Mouse (Mus musculus) embryonic facial prominence, embryonic 11.5 days (tissue): ENCODE measurements at regions not wholly inside any gene's neighbourhood (a gene's known extent, or its start where the extent isn't known, plus 50 kb on each side); places are given as distances from the start of the nearest gene placed in this dataset.
A peak's percentile ranks its signal among the peaks of the same experiment; 100 is the strongest.

ENCODE experiments used
- ATAC-seq: fragments of 200-750 bp; cut with Nextera tagmentation; replicated peaks from 2 replicates; pipeline ENCODE4 v1.8.0; 2017; ENCODE audit warnings: low read depth; ENCODE audit not compliant: insufficient number of reproducible peaks, low FRiP score, low TSS enrichment
- DNase-seq: peaks from one replicate; pipeline ENCODE4 v3.0.0-alpha.2; 2015; ENCODE audit warnings: low spot score
- H3K27ac ChIP-seq: fragments of 300-500 bp; sonication (generic); replicated peaks from 2 replicates; pipeline ENCODE4 v1.5.1; 2014; ENCODE audit warnings: mild to moderate bottlenecking, low read depth, low read length, control low read depth
- H3K27me3 ChIP-seq: fragments of 300-500 bp; sonication (generic); 2 replicates; pipeline ENCODE4 v1.6.1; 2014; ENCODE audit warnings: mild to moderate bottlenecking, low read length, moderate library complexity, mixed read lengths; ENCODE audit not compliant: control insufficient read depth, insufficient read depth
- H3K36me3 ChIP-seq: fragments of 300-500 bp; sonication (generic); replicated peaks from 2 replicates; pipeline ENCODE4 v1.6.1; 2014; ENCODE audit warnings: low read depth, mild to moderate bottlenecking, low read length, moderate library complexity, mixed read lengths; ENCODE audit not compliant: control insufficient read depth, insufficient read depth
- H3K4me1 ChIP-seq: fragments of 300-500 bp; sonication (generic); 2 replicates; pipeline ENCODE4 v1.6.1; 2014; ENCODE audit warnings: low read length, mixed read lengths; ENCODE audit not compliant: control insufficient read depth, insufficient read depth
- H3K4me2 ChIP-seq: fragments of 300-500 bp; sonication (generic); 2 replicates; pipeline ENCODE4 v1.6.1; 2014; ENCODE audit warnings: low read depth, mild to moderate bottlenecking, control low read depth, low read length, moderate library complexity
- H3K4me3 ChIP-seq: fragments of 300-500 bp; sonication (generic); 2 replicates; pipeline ENCODE4 v1.5.1; 2014; ENCODE audit warnings: low read depth, low read length, control low read depth
- H3K9ac ChIP-seq: fragments of 300-500 bp; sonication (generic); replicated peaks from 2 replicates; pipeline ENCODE4 v1.6.1; 2014; ENCODE audit warnings: mild to moderate bottlenecking, control low read depth, low read length
- H3K9me3 ChIP-seq: fragments of 300-500 bp; sonication (generic); replicated peaks from 2 replicates; pipeline ENCODE4 v1.6.1; 2016; ENCODE audit warnings: mild to moderate bottlenecking, low read length, inconsistent platforms, mixed read lengths; ENCODE audit not compliant: control insufficient read depth
- WGBS: fragments of 180-500 bp; shearing (Covaris S2); extraction: QIAGEN DNeasy Blood & Tissue Kit; methylation state at CpG from one replicate; pipeline ENCODE4 v1.1.7; 2014; 5-methylcytosine and 5-hydroxymethylcytosine counted together

DNA sequence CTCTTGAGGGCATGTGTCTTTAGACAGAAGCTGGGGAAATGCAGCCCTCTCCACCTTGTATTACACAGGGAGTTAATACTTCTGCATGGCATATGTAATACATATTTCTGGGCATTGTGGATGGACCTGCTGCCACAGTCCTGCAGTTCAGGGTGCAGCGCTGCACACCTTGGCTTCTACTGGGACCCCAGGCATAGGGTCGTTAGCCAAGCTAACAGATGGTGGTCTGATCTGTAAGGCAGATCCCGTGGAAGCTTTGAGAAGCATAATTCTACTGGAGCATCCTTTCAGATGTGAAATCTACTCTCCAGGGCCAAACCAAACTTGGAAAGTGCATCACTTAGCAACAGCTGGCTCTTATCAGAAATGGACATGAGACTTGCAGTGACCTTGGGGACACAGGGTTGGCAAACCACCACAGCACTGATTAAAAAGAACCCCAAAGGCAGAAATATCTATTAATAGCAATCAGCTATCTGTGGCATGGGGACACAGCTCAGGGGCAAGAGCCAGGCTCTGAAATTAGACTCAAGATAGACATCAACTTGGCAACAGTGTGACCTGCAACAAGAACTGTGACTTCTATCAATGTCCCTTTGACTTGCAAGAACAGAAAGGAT is 155.0 kb downstream of the Drd1 start:
- Histone ChIP-seq H3K4me2 (no peak overlapping the region), H3K27ac (no peak overlapping the region), H3K9me3 (no peaks in the 10 kb centered on the region), H3K27me3 (no peaks in the 10 kb centered on the region), H3K4me1 (no peaks in the 10 kb centered on the region), H3K4me3 (no peak overlapping the region), H3K9ac (no peak overlapping the region), H3K36me3 (no peaks in the 10 kb centered on the region)
- no peak for ATAC-seq
- no peak for DNase-seq
- 82% methylated on average over 3 of the region's 3 CpGs for WGBS

- H3K4me1 ChIP-seq, result no peaks in the 10 kb centered on the region
- no peak for DNase-seq
- H3K9me3 ChIP-seq, result no peaks in the 10 kb centered on the region
- H3K4me3 ChIP-seq, result no peak overlapping the region
- 58% methylated on average over 10 of the region's 10 CpGs for WGBS
- ATAC-seq, result no peak
- H3K4me2 ChIP-seq, result no peak overlapping the region
- H3K27me3 ChIP-seq, result no peaks in the 10 kb centered on the region
- no peak overlapping the region for H3K9ac ChIP-seq
- no peak overlapping the region for H3K27ac ChIP-seq
- no peaks in the 10 kb centered on the region for H3K36me3 ChIP-seq
Observed at GRCm38 (mm10) chr13:53898351-53898750, 157.2 kb downstream of the Drd1 start.

DNA sequence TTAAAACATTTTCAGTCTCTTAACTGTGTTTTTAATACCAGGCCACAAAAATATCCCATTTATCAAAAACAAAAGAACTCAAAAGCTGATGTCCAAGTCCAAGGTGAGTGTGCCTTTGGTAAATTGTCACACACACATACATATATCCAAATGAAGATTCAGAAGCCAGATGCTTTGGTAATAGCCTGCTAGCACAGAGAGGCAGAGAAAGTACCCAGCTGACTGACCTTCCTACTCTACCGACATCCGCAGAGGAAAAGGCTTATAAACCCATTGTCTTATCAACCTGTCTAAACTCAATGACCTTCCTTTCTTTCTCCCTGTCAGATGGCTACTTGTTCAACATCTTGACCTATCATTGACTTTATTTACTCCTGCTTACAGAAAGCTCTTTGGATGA is 158.3 kb downstream of the Drd1 start:
- 99% methylated on average over 2 of the region's 2 CpGs for WGBS
- Histone ChIP-seq H3K4me2 (no peak overlapping the region), H3K4me3 (no peak overlapping the region), H3K9me3 (no peaks in the 10 kb centered on the region), H3K27ac (no peak overlapping the region), H3K27me3 (no peaks in the 10 kb centered on the region), H3K9ac (no peak overlapping the region), H3K4me1 (no peaks in the 10 kb centered on the region), H3K36me3 (no peaks in the 10 kb centered on the region)
- ATAC-seq (no peak), DNase-seq (no peak)

DNA sequence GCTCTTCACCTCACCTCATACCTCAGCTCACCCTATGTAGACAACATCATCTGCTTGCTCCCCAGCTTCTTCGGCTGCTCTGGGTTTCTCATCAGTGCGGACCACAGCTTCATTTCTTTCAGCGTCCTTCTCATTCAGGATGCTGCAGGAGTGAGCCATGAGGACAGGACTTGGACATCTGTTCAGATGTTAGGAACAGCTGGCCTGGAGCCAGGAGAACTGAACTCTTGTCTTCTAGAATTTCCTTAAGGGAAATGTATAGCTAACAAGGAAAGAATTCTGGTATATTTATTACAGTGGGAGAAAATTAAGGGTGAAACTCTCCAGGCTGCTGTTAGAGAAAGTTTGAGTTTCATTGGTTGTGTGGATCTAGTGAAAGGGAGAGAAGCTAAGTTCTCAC is 167.1 kb downstream of the Drd1 start:
- Histone ChIP-seq H3K27ac (no peak overlapping the region), H3K9ac (no peak overlapping the region), H3K9me3 (no peaks in the 10 kb centered on the region), H3K4me1 (no peaks in the 10 kb centered on the region), H3K36me3 (no peaks in the 10 kb centered on the region), H3K27me3 (no peaks in the 10 kb centered on the region), H3K4me3 (no peak overlapping the region), H3K4me2 (no peak overlapping the region)
- DNase-seq (no peak), ATAC-seq (no peak)
- WGBS, result 90% methylated on average over 3 of the region's 3 CpGs

DNA sequence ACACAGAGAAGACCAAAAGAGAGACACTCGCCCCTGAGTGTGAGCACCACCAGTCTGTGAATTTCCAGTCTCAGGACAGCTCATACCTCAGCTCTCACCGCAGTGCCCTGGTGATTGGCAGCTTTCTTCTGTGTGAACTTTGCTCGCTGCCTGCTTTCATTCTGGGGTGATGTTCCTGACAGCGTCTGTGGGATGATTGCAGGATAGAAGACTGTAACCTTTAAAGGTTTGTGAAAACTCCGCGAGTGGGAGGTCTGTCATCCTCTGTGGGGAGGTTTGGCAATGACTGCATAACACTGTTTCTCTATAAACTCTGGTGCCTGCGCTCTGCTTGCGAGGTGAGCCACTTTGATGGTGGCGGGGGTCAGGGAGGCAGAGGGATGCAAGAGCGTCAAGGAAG is 169.7 kb downstream of the Drd1 start:
- H3K9ac ChIP-seq, result no peak overlapping the region
- H3K4me3 ChIP-seq, result no peak overlapping the region
- 85% methylated on average over 10 of the region's 10 CpGs for WGBS
- no peaks in the 10 kb centered on the region for H3K4me1 ChIP-seq
- H3K4me2 ChIP-seq, result no peak overlapping the region
- no peak for ATAC-seq
- H3K36me3 ChIP-seq, result no peaks in the 10 kb centered on the region
- no peaks in the 10 kb centered on the region for H3K27me3 ChIP-seq
- H3K27ac ChIP-seq, result no peak overlapping the region
- H3K9me3 ChIP-seq, result no peaks in the 10 kb centered on the region
- DNase-seq, result no peak

GRCm38 (mm10) chr13:53883206-53883605 is 172.3 kb downstream of the Drd1 start:
- ATAC-seq, result no peak
- 83% methylated on average over 6 of the region's 6 CpGs for WGBS

DNA sequence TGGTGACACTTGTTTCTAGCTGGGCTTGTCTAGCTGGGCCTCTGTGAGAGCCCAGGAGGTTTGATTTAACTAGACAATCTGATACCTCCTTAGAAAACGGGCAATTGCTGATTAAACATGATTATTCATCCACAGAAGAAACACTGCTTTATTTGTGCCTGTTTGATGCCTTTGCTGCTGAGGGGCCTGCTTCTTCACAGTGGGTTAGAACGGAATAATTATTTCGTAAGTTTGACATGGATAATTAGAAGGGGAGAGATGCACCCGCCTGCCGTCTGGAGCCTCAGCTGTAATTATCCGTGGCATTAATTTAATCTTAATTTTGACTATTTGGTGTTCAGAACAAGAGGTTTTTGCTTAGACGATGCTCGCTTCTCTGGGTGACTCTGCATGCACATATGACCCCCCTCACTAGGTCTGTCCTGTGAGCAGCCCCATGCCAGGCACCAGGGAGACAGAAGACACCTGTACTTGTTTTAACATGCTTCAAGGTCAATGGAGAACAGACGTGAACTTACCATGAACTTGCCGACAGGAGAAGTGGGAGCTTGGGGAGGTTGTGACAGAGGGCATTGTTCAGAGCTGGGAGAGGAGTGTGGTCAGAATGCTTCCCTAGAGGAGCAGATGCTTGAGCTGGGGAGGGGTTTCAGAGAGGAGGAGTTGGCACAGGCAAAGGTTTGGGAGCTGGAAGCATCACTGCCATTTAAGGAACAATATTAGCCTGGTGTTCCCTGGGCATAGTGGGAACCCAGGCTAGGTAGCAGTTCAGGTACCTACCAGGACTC is 174.8 kb downstream of the Drd1 start:
- no peaks in the 10 kb centered on the region for H3K9me3 ChIP-seq
- no peak overlapping the region for H3K27ac ChIP-seq
- no peak overlapping the region for H3K4me2 ChIP-seq
- ATAC-seq (no peak), DNase-seq (peak; percentile 51)
- no peak overlapping the region for H3K4me3 ChIP-seq
- WGBS, result 44% methylated on average over 10 of the region's 10 CpGs
- no peaks in the 10 kb centered on the region for H3K4me1 ChIP-seq
- H3K9ac ChIP-seq, result no peak overlapping the region
- H3K36me3 ChIP-seq, result no peaks in the 10 kb centered on the region
- no peaks in the 10 kb centered on the region for H3K27me3 ChIP-seq

More at GRCm38 (mm10) chr13:53883206-53883605, 172.3 kb downstream of the Drd1 start:
- Histone ChIP-seq H3K9me3 (no peaks in the 10 kb centered on the region), H3K4me1 (no peaks in the 10 kb centered on the region), H3K27ac (no peak overlapping the region), H3K27me3 (no peaks in the 10 kb centered on the region), H3K4me2 (no peak overlapping the region), H3K4me3 (no peak overlapping the region), H3K9ac (no peak overlapping the region), H3K36me3 (no peaks in the 10 kb centered on the region)
- DNase-seq, result no peak

GRCm38 (mm10) chr13:53875546-53875945 is 180.0 kb downstream of the Drd1 start:
- Histone ChIP-seq H3K27ac (no peak overlapping the region), H3K4me1 (no peaks in the 10 kb centered on the region), H3K4me2 (no peak overlapping the region), H3K9me3 (no peaks in the 10 kb centered on the region), H3K36me3 (no peaks in the 10 kb centered on the region), H3K4me3 (no peak overlapping the region), H3K9ac (no peak overlapping the region), H3K27me3 (no peaks in the 10 kb centered on the region)
- 82% methylated on average over 4 of the region's 4 CpGs for WGBS
- DNase-seq (no peak), ATAC-seq (no peak)
